Mouse (Mus musculus): ENCODE data around the gene Ccnd3. TPM values are rescaled to one million over a fixed set of nuclear protein-coding genes. Genes with fewer than 3 reads are reported as not detected.

Ccnd3 gene
- polyA plus RNA-seq, 1 experiment from 2014 or later, result 394 TPM

GRCm38 (mm10) chr17:47506697-47507096, 1.8 kb downstream of the Ccnd3 start:
- Histone ChIP-seq H3K9me3 (no peaks in the 10 kb centered on the region), H3K4me3 (replicated peaks) (no peak overlapping the region), H3K27ac (no peak overlapping the region), H3K9ac (no peak overlapping the region), H3K36me3 (no peaks in the 10 kb centered on the region), H3K4me1 (replicated peaks) (peaks cover 36% of the 10 kb centered on the region), H3K4me2 (replicated peaks) (no peak overlapping the region), H3K27me3 (replicated peaks) (no peaks in the 10 kb centered on the region)
- ATAC-seq, result no peak
- WGBS, result 91% methylated on average over 4 of the region's 4 CpGs

DNA sequence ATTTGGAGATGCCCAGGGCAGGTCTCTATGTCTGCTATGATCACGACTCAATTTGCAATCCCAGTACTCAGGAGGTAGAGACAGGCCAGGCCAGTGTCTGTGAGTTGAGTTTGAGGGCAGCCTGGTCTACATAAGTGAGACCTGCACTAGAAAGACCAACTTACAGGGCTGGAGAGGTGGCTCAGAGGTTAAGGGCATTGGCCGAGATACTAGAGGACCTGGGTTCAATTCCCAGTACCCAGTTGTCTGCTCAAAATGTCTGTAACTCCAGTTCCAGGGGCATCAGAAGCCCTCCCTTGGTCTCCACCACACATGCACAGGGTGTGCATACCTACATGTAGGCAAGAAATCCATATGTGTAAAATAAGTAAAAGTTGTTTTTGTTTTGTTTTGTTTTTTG, 2.7 kb downstream of the Ccnd3 start:
- Histone ChIP-seq H3K4me3 (replicated peaks) (no peak overlapping the region), H3K4me1 (replicated peaks) (peaks cover 44% of the 10 kb centered on the region), H3K27ac (peak overlapping the region; percentile 90; the same call in 1 of the 2 replicates), H3K9me3 (no peaks in the 10 kb centered on the region), H3K9ac (no peak overlapping the region), H3K4me2 (replicated peaks) (peak overlapping the region; percentile 60), H3K36me3 (no peaks in the 10 kb centered on the region), H3K27me3 (replicated peaks) (no peaks in the 10 kb centered on the region)
- ATAC-seq, result no peak
- 78% methylated on average over 2 of the region's 2 CpGs for WGBS

DNA sequence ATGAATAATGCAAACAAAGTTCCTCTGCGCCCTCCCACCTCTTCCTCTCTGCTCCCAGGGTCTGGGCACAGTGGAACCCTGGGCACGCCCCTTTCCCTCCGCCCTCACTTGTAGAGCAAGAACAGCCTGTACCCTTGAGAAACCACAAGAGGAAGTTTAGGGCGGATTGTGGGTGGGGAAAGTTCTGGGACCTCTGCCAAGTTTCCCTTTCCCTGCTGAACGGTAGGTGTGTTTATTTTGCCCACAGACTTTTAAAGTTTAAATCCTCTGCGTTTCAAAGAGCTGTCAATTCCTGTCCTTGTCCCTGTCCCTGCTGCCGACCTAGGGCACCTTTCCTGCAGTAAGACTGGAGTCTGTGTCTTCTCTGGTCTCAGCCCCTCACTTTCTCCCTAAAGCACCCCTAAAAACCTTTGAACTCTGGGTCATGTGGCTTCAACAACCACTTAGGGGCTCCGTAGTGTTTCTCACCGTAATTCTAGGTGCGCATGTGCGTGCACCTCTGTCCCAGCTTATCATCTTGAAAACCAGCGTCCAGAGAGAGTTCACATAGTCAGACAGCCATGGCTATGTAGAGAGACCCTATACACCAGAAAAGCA, 3.3 kb downstream of the Ccnd3 start:
- H3K9me3 ChIP-seq, result no peaks in the 10 kb centered on the region
- H3K27me3 ChIP-seq (replicated peaks), result no peaks in the 10 kb centered on the region
- 2% methylated on average over 12 of the region's 12 CpGs for WGBS
- H3K4me1 ChIP-seq (replicated peaks), result peaks cover 44% of the 10 kb centered on the region
- 0 out of 2 replicates have a peak overlapping the region, but pooled peaks have one; percentile 29 for H3K9ac ChIP-seq
- no peaks in the 10 kb centered on the region for H3K36me3 ChIP-seq
- H3K27ac ChIP-seq, result peak overlapping the region; percentile 90
- H3K4me2 ChIP-seq (replicated peaks), result peak overlapping the region; percentile 60
- peak; percentile 79 for ATAC-seq
- H3K4me3 ChIP-seq (replicated peaks), result peak overlapping the region; percentile 24

DNA sequence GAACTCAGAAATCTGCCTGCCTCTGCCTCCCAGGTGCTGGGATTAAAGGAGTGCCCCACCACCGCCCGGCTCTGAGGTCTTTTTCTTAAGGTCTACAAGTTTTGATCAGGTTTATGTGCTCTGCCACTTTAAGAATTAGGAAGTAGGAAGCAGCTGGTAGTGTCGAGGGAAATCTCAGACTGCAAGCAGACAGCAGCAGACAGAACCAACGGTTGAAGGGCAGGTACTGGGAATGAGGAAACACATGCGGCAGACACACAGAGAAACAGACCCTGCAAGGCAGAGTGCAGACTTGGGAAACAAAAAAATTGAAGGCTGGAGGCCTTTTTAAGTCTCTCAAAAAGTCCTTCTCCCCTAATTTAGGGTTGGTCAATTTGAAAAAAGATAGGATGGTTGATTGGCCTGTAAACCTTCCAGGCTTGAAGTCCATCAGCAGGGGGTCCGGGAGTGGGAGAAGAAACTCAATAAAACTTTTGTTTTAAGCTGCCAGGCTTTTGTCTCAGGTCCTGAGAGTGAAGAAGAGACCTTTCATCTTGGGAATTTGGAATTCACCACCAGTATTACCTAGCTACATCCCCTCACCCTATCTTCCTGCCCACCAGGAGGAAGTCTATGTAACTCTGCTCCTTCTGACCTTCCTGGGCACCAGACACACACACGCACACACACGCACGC, 4.3 kb downstream of the Ccnd3 start:
- no peak overlapping the region for H3K4me3 ChIP-seq (replicated peaks)
- H3K4me2 ChIP-seq (replicated peaks), result no peak overlapping the region
- 52% methylated on average over 9 of the region's 9 CpGs for WGBS
- H3K27ac ChIP-seq, result no peak overlapping the region
- no peak overlapping the region for H3K9ac ChIP-seq
- ATAC-seq, result no peak
- H3K27me3 ChIP-seq (replicated peaks), result no peaks in the 10 kb centered on the region
- H3K4me1 ChIP-seq (replicated peaks), result peaks cover 51% of the 10 kb centered on the region
- H3K36me3 ChIP-seq, result no peaks in the 10 kb centered on the region
- no peaks in the 10 kb centered on the region for H3K9me3 ChIP-seq

DNA sequence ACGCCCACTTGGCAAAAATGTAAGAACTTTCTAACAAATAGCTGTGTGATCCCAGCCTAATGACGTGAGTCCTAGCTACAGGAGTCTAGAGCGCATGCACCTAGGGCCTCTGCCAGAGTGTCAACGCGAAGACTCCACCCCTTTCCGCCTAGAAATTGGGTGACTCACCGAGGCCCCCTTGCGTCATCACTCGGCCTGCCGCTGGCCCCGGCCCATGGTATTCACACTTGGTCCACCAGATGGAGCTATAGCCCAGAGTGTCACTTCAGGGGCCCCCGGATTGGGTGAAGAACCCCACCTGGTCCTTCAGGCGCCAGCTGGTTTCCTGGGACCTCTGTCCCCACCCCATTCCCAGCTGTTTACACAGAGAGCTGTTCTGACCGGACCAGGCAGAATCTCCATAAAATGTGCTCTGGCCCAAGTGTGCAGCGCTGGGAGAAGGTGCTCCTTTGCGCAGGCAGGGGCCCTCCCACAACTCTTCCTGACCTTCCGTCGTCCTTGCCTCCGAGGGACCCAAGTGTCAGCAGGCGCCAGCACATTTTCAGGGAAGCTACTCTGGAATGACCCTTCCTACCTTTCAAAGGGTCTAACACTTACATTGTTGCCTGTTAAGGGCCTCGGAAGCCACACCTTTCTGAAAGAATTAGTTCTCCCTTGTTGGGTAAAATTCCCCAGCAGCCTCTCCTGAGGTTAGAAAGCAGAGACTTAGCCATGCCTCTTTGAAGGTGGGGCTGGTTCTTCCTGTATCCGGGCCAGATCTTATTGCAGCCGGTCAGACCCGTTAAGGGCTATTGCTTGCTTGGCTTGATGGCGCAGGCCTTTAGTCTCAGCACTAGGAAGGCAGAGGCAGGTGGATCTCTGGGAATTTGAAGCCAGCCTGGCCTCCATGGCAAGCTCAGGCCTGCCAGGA, 6.5 kb downstream of the Ccnd3 start:
- peak overlapping the region; percentile 88 for H3K27ac ChIP-seq
- H3K36me3 ChIP-seq, result no peaks in the 10 kb centered on the region
- peak; percentile 91 for ATAC-seq
- peak overlapping the region; percentile 18 for H3K4me3 ChIP-seq (replicated peaks)
- no peaks in the 10 kb centered on the region for H3K27me3 ChIP-seq (replicated peaks)
- H3K4me1 ChIP-seq (replicated peaks), result peaks cover 43% of the 10 kb centered on the region
- H3K9ac ChIP-seq, result peak overlapping the region; percentile 20; the same call in 1 of the 2 replicates
- no peaks in the 10 kb centered on the region for H3K9me3 ChIP-seq
- peak overlapping the region; percentile 62 for H3K4me2 ChIP-seq (replicated peaks)
- 6% methylated on average over 25 of the region's 25 CpGs for WGBS

GRCm38 (mm10) chr17:47512956-47513775, 8.3 kb downstream of the Ccnd3 start:
- H3K36me3 ChIP-seq, result no peaks in the 10 kb centered on the region
- no peak overlapping the region for H3K4me3 ChIP-seq (replicated peaks)
- H3K4me2 ChIP-seq (replicated peaks), result no peak overlapping the region; the same call in 1 of the 2 replicates
- no peaks in the 10 kb centered on the region for H3K9me3 ChIP-seq
- peak overlapping the region; percentile 83 for H3K27ac ChIP-seq
- no peak; the same call in 1 of the 2 replicates for ATAC-seq
- peaks cover 42% of the 10 kb centered on the region for H3K4me1 ChIP-seq (replicated peaks)
- 54% methylated on average over 10 of the region's 10 CpGs for WGBS
- H3K27me3 ChIP-seq (replicated peaks), result no peaks in the 10 kb centered on the region
- no peak overlapping the region for H3K9ac ChIP-seq

DNA sequence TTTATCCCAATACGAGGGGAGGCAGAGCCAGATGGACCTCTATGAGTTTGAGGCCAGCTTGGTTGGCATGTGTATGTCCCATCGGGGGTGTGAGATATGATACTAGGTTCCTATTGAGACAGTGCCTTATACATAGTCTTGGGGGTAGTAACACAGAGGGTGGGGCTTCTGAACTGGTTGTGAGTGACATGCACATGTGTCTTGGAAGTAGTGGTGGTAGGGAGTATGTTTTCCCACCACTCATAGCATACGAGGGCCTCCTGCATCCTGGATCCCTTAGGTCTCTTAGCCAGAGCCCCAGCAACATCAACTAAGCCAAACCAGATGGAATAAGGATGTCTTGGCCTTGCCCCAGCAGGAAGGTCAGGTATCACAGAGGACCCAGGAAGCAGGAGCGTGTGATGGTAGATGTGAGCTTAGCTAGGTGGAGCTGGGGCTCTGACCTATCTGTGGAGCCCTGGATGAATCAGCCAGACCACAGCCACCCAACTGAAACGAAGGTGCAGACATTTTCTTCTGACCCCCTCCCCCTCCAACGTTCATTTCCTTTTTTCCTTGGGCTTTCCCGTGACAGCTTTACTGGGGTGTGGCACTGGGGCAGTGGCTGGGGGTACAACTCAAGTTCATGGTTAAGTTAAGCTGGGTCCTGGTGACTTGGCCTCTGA, 10.5 kb downstream of the Ccnd3 start:
- no peak overlapping the region for H3K27ac ChIP-seq
- WGBS, result 80% methylated on average over 7 of the region's 7 CpGs
- H3K9ac ChIP-seq, result no peak overlapping the region
- no peaks in the 10 kb centered on the region for H3K9me3 ChIP-seq
- H3K27me3 ChIP-seq (replicated peaks), result no peaks in the 10 kb centered on the region
- no peak for ATAC-seq
- no peak overlapping the region for H3K4me3 ChIP-seq (replicated peaks)
- peaks cover 37% of the 10 kb centered on the region for H3K4me1 ChIP-seq (replicated peaks)
- H3K36me3 ChIP-seq, result no peaks in the 10 kb centered on the region
- no peak overlapping the region for H3K4me2 ChIP-seq (replicated peaks)

DNA sequence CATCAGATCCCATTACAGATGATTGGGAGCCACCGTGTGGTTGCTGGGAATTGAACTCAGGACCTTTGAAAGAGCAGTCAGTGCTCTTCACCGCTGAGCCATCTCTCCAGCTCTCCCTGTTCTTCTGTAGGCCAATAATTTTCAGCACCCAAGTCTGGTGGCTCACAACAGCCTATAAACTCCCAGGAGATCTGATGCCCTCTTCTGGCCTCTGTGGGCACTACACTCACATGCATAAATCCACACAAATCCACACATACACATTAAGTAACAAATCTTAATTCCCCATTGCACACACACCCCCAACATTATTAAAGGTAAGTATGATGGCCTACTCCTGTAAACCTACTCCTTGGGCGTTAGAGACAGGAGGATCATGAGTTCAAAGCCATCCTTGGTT, 11.4 kb downstream of the Ccnd3 start:
- WGBS, result 92% methylated on average over 3 of the region's 3 CpGs
- ATAC-seq, result no peak
- Histone ChIP-seq H3K4me2 (replicated peaks) (no peak overlapping the region), H3K27ac (no peak overlapping the region), H3K27me3 (replicated peaks) (no peaks in the 10 kb centered on the region), H3K36me3 (no peaks in the 10 kb centered on the region), H3K9ac (no peak overlapping the region), H3K4me3 (replicated peaks) (no peak overlapping the region), H3K4me1 (replicated peaks) (peaks cover 38% of the 10 kb centered on the region), H3K9me3 (no peaks in the 10 kb centered on the region)

GRCm38 (mm10) chr17:47518205-47518604, 13.4 kb downstream of the Ccnd3 start:
- Histone ChIP-seq H3K27me3 (replicated peaks) (no peaks in the 10 kb centered on the region), H3K36me3 (no peaks in the 10 kb centered on the region), H3K4me3 (replicated peaks) (no peak overlapping the region), H3K4me1 (replicated peaks) (peaks cover 44% of the 10 kb centered on the region), H3K27ac (peak overlapping the region; percentile 88), H3K9me3 (no peaks in the 10 kb centered on the region), H3K9ac (peak overlapping the region; percentile 9), H3K4me2 (replicated peaks) (peak overlapping the region; percentile 20; the same call in 1 of the 2 replicates)
- WGBS, result 14% methylated on average over 8 of the region's 8 CpGs
- peak; percentile 52 for ATAC-seq

- peak; percentile 90 for ATAC-seq
- Histone ChIP-seq H3K27ac (peak overlapping the region; percentile 97), H3K27me3 (replicated peaks) (no peaks in the 10 kb centered on the region), H3K4me2 (replicated peaks) (peak overlapping the region; percentile 36), H3K4me1 (replicated peaks) (peaks cover 40% of the 10 kb centered on the region), H3K9ac (no peak overlapping the region), H3K9me3 (no peaks in the 10 kb centered on the region), H3K4me3 (replicated peaks) (0 out of 2 replicates have a peak overlapping the region, but pooled peaks have one; percentile 2), H3K36me3 (no peaks in the 10 kb centered on the region)
- WGBS, result 2% methylated on average over 17 of the region's 17 CpGs
Measured at GRCm38 (mm10) chr17:47521551-47522258, 16.9 kb downstream of the Ccnd3 start.

DNA sequence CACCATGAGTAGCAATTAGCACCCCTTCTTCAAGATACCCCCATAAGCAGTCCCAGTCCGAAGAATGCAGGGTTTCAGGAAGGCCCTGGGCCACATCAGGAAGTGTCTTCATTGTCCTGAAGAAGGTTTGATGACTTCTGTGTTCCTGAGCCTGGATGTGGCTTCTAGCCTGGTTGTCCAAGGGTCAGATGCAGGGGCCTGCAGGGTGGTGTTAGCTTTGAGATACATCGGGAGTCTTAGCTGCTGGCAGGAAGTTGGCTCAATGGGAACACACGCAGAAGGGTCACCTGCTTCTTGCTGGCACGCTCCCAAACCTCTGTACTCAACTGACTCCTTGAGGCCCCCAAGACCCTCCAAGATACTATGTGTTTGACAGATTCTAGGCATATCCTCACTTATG, 17.7 kb downstream of the Ccnd3 start:
- no peaks in the 10 kb centered on the region for H3K36me3 ChIP-seq
- peaks cover 48% of the 10 kb centered on the region for H3K4me1 ChIP-seq (replicated peaks)
- peak overlapping the region; percentile 97 for H3K27ac ChIP-seq
- no peak for ATAC-seq
- no peaks in the 10 kb centered on the region for H3K27me3 ChIP-seq (replicated peaks)
- H3K4me2 ChIP-seq (replicated peaks), result peak overlapping the region; percentile 36
- no peak overlapping the region for H3K9ac ChIP-seq
- H3K9me3 ChIP-seq, result no peaks in the 10 kb centered on the region
- 46% methylated on average over 4 of the region's 4 CpGs for WGBS
- H3K4me3 ChIP-seq (replicated peaks), result no peak overlapping the region

All from intestine, embryonic 15.5 days (tissue).